Mouse (Mus musculus) 416B (cell line): ENCODE results near the gene Pitpnc1.

Experiments
- DNase-seq: peaks from one replicate; pipeline ENCODE4 v3.0.0; 2011; ENCODE audit warnings: low read depth

The Pitpnc1 gene

DNA sequence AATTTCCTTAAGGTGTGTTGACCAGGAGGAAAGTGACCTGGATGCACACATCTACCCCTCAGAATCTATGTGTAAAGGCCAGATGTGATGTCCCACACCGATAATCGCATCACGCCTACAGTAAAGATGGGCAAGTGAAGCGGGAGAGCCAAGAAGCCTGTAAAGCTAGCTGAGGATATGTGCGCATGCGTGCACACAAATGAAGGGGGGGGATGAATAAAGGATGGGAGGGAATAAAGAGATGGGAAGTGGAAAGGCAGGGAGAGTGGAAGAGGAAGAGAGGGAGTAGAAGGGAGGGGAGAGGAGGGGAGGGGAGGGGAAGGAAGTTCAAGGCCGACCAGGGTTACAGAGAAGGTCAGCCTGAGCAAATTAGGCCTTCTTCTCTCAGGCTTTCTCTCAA, 61.6 kb downstream of the Pitpnc1 start:
- DNase-seq: no peak

DNA sequence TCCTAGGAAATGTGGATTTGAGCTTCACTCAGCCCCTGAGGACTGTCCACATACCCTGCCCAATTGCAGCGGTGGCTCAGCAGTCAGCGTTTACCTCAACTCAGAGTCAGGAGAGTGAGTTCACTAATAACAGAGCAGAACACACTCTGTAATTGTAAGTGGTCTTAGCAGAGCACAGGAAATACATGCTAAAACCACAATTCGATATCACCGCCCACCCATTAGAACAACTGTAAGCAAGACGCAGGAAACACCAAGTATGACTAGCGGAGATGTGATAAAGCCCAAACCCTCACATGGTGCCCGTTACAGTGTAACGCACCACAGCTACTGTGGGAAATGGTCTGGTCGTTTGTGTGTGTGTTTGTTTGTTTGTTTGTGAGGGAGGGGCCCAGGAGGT, 62.8 kb downstream of the Pitpnc1 start:
- peak; percentile 95 for DNase-seq

GRCm38 (mm10) chr11:107405606-107406333, 64.7 kb downstream of the Pitpnc1 start:
- DNase-seq: no peak

DNA sequence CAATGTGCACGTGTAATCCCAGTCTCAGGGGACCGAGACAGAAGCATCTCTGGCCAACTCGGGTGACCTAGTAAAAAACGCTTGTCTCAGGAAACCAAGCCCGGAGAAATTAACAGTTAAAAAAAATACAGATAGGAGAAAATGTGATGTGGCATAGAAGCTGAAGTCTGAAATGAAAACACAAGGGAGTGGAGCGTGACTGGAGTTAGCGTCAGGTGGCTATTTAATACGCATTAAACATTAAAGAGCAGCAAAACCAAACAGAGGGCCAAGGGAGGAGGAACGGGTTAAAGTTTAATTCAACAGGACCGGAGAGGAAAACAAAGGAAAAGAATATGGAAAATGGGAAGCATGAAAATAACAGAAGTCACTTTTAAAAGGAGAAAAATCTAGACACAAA, 67.2 kb downstream of the Pitpnc1 start:
- no peak for DNase-seq

- DNase-seq: no peak
These were observed 68.5 kb downstream of the Pitpnc1 start for GRCm38 (mm10) chr11:107401839-107402590.

DNA sequence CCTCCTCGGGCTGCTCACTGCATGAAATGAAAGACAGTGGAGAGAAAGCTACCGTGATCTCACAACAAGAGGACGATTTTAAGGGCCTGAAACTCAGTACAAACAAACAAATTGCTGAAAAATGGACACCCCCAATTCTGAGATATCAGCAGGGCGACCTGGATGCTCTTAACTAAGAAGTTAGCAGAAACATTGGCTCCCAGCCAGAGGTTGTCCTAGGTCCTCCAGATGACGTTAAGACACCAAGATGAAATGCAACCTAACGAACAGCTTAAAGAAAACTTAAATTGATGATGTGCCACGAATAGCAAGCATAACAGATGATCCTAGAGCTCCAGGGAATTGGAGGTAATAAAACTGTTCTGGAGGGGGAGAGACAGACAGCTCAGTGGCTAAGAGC, 69.7 kb downstream of the Pitpnc1 start:
- no peak for DNase-seq

DNA sequence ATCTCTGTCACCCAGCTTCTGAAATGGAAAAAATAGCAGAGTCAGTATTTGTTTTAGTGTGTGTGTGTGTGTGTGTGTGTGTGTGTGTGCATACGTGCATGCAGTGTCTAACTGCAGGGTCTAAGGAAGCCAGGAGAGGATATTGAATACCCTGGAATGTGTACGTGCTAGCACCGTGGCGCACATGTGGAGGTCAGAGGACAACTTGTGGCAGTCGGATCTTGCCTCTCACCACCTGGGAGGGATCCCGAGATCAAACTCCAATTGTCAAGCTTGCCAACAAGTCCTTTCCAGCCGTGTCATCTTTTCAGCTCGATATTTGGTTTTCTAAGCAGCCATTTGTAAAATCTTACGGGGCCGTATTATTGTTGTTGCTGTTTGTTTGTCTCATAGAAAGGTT, 70.5 kb downstream of the Pitpnc1 start:
- no peak for DNase-seq

GRCm38 (mm10) chr11:107397326-107397998, 73.0 kb downstream of the Pitpnc1 start:
- DNase-seq: no peak

DNA sequence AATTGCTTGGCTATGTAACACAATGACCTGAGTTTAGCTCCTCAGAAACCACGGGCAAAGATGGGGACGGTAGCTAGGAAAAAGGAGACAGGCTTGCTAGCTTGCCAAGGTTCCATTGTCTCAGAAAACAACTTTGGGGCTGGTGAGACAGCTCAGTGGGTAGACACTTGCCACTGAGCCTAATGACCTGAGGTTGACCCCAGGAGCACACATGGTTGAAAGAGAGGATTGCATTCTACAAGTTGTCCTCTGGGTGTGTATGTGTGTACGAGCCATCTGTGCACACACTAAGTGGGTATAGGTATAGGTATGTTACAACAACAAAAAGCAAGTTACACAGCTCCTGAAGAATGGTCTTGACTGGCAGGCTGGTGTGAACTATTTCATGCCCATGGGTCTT, 76.3 kb downstream of the Pitpnc1 start:
- DNase-seq: no peak

- DNase-seq: peak; percentile 75
These were observed 76.7 kb downstream of the Pitpnc1 start for GRCm38 (mm10) chr11:107393828-107394165.

GRCm38 (mm10) chr11:107393154-107393827, 77.2 kb downstream of the Pitpnc1 start:
- DNase-seq: peak; percentile 67

- no peak for DNase-seq
These were observed 80.0 kb downstream of the Pitpnc1 start for GRCm38 (mm10) chr11:107390540-107390939.

GRCm38 (mm10) chr11:107390001-107390400, 80.5 kb downstream of the Pitpnc1 start:
- DNase-seq: no peak

DNA sequence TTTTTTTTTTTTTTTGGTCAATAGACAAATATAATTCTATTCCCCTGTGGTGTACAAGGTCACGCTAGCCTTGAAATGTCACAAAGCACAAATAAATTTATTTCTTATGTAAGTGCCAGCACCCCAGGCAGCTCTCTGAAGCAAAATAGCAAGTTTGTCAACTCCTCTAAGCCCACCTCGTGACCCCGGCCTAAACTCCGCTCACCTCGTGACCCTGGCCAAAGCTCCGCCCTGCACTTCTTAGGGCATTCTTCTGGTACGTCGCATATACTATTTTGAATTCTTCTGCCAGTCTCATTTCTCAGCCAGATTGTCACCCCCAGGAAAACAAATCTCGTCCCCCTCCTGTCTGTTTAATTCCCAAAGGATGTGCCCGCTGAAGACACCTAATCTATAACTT, 84.0 kb downstream of the Pitpnc1 start:
- no peak for DNase-seq

- peak; percentile 75 for DNase-seq
These were observed 85.2 kb downstream of the Pitpnc1 start for GRCm38 (mm10) chr11:107385306-107385705.

- no peak for DNase-seq
These were observed 86.5 kb downstream of the Pitpnc1 start for GRCm38 (mm10) chr11:107383985-107384384.

GRCm38 (mm10) chr11:107379965-107380364, 90.5 kb downstream of the Pitpnc1 start:
- DNase-seq: no peak

GRCm38 (mm10) chr11:107379089-107379845, 91.2 kb downstream of the Pitpnc1 start:
- no peak for DNase-seq

- DNase-seq: no peak
These were observed 93.2 kb downstream of the Pitpnc1 start for GRCm38 (mm10) chr11:107377326-107377725.

- DNase-seq: peak; percentile 67
These were observed 94.2 kb downstream of the Pitpnc1 start for GRCm38 (mm10) chr11:107376272-107376671.

DNA sequence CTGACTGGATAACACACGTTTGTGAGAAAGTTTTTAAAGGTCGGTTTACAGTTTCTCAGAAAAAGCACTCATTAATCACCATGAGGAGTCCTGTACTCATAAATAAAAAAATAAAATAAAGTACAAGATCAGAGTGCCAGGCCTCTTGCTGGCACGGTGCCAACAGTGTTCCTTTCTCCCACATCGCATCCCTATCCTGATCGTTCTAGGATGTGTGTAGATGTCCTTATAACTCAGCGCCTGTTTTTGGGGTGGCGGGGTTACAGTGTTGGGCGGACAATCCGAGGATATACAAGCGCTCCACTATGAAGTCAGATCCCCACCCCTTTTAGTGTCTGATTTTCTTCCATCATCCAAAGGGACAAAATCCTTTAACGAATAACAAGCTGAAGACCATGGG, 94.7 kb downstream of the Pitpnc1 start:
- no peak for DNase-seq

- peak; percentile 63 for DNase-seq
These were observed 96.9 kb downstream of the Pitpnc1 start for GRCm38 (mm10) chr11:107373569-107373968.
